Mouse (Mus musculus) limb, embryonic 11.5 days (tissue): Measurements from ENCODE around the gene Rbm46. TPM values are rescaled to one million over a fixed set of nuclear protein-coding genes. Genes with fewer than 3 reads are reported as not detected.
A peak's percentile ranks its signal among the peaks of the same experiment; 100 is the strongest.

Source experiments
- ATAC-seq: fragments of 200-750 bp; cut with Nextera tagmentation; 2 replicates; pipeline ENCODE4 v1.8.0; 2017; ENCODE audit warnings: low read depth; ENCODE audit not compliant: insufficient number of reproducible peaks, low FRiP score, low TSS enrichment
- DNase-seq: peaks from one replicate; pipeline ENCODE4 v3.0.0-alpha.2; 2015; ENCODE audit warnings: low spot score
- H3K27ac ChIP-seq: fragments of 300-500 bp; sonication (generic); replicated peaks from 2 replicates; pipeline ENCODE4 v1.5.1; 2014; ENCODE audit warnings: low read depth, mild to moderate bottlenecking, low read length
- H3K27me3 ChIP-seq: fragments of 300-500 bp; sonication (generic); 2 replicates; pipeline ENCODE4 v1.6.1; 2014; ENCODE audit warnings: mild to moderate bottlenecking, low read length, mixed read lengths; ENCODE audit not compliant: control insufficient read depth, insufficient read depth
- H3K36me3 ChIP-seq: fragments of 300-500 bp; sonication (generic); 2 replicates; pipeline ENCODE4 v1.6.1; 2014; ENCODE audit warnings: mild to moderate bottlenecking, low read length, moderate library complexity, mixed read lengths; ENCODE audit not compliant: control insufficient read depth, insufficient read depth
- H3K4me1 ChIP-seq: fragments of 300-500 bp; sonication (generic); 2 replicates; pipeline ENCODE4 v1.6.1; 2014; ENCODE audit warnings: low read length, mixed read lengths; ENCODE audit not compliant: control insufficient read depth, insufficient read depth
- H3K4me2 ChIP-seq: fragments of 300-500 bp; sonication (generic); 2 replicates; pipeline ENCODE4 v1.6.1; 2014; ENCODE audit warnings: low read depth, mild to moderate bottlenecking, moderate library complexity; ENCODE audit not compliant: severe bottlenecking
- H3K4me3 ChIP-seq: fragments of 300-500 bp; sonication (generic); 2 replicates; pipeline ENCODE4 v1.5.1; 2014; ENCODE audit warnings: low read depth, low read length
- H3K9ac ChIP-seq: fragments of 300-500 bp; sonication (generic); 2 replicates; pipeline ENCODE4 v1.6.1; 2014; ENCODE audit warnings: mild to moderate bottlenecking, low read length
- H3K9me3 ChIP-seq: fragments of 300-500 bp; sonication (generic); 2 replicates; pipeline ENCODE4 v1.6.1; 2016; ENCODE audit warnings: low read length; ENCODE audit not compliant: control insufficient read depth
- WGBS: fragments of 180-500 bp; shearing (Covaris S2); extraction: QIAGEN DNeasy Blood & Tissue Kit; methylation state at CpG from one replicate; pipeline ENCODE4 v1.1.7; 2014; 5-methylcytosine and 5-hydroxymethylcytosine counted together
- polyA plus RNA-seq: library from polyadenylated mRNA; unstranded; fragments of >200 nt; fragmentation: Nextera tagmentation; extraction: Ambion mirVana; gene quantifications from 2 replicates; pipeline ENCODE4 v1.2.1, GENCODE M21; 2014

Rbm46 gene
- polyA plus RNA-seq: 2.4 and 2.5 TPM in 2 replicates

DNA sequence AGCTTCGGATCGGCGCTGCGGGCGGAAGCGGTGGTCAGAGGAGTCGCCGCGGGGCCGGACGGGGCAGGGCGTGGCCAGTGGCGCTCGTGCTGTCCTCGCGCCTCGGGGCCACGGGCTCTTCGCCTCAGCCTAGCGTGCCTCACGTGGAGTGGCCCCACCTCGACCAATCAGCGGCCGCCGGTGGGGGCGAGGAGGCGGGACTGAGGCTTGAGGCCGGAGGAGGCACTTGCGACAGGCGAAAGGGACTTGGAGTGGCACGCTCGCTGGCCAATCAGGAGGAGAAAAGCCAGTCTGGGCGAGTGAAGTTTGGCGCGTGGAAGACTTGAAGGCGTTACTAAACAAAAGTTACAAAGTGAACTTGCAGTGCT is at the start of gene Rbm46:
TSS of gene Rbm46 (minus strand) at position 112 of the 368 bp plus-strand sequence.
- no peak within 1 kb of the TSS for H3K9ac ChIP-seq
- H3K27ac ChIP-seq: no peak within 1 kb of the TSS
- WGBS: 22% methylated on average over 36 of the region's 36 CpGs
- peak within 1 kb of the TSS; percentile 16 for H3K4me3 ChIP-seq
- H3K27me3 ChIP-seq: peaks cover 12% of the 10 kb centered on the region
- no peaks in the 10 kb centered on the region for H3K36me3 ChIP-seq
- ATAC-seq (peak; percentile 83), DNase-seq (peak; percentile 84)
- H3K9me3 ChIP-seq: no peaks in the 10 kb centered on the region
- H3K4me1 ChIP-seq: 0 out of 2 replicates have a peak, but pooled peaks cover 2% of the 10 kb centered on the region
- H3K4me2 ChIP-seq: peak within 1 kb of the TSS; percentile 42

DNA sequence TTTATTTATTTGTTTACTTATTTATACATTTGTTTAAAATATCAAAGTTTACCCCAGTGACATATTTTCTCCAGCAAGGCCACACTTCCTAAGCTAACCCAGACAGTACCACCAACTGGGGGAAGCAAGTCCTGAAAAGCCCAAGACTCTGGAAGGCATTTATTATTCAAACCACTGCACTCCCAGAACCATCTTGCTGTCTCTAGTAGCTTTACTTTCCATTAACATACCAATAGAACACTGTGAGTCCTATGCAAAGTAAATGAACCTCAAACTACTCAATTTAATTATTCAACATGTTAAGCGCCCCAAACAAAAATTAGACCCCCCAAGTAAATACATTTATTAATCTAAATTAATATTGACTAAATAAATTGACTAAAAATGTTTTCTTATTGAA is 39.3 kb upstream of the Rbm46 start:
- DNase-seq (no peak), ATAC-seq (no peak)
- no peak overlapping the region for H3K4me3 ChIP-seq
- H3K9ac ChIP-seq: no peak overlapping the region
- no peaks in the 10 kb centered on the region for H3K4me1 ChIP-seq
- no peaks in the 10 kb centered on the region for H3K27me3 ChIP-seq
- no peak overlapping the region for H3K27ac ChIP-seq
- H3K36me3 ChIP-seq: no peaks in the 10 kb centered on the region
- 39% methylated on average over 1 of the region's 1 CpGs for WGBS
- no peak overlapping the region for H3K4me2 ChIP-seq
- H3K9me3 ChIP-seq: no peaks in the 10 kb centered on the region

DNA sequence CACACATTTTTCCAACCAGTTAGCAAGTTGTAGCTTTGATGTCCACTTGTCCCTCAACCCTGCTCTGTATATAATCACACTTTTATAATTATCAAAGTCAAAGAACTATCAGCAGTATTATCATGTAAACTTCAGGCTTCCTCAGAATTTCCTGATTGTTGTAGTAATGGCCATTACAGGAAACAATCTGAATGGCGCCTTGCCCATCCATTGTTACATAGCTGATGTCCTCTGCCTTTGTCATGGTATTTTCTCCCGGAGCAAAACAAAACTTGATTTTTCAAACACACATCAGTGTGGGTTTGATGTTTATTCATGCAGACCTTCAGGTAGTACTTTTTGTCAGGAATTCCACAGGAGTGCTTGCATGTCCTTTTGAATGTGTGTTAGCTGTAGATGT is 32.4 kb upstream of the Rbm46 start:
- no peak for DNase-seq
- 92% methylated on average over 2 of the region's 2 CpGs for WGBS
- H3K9ac ChIP-seq: no peak overlapping the region

DNA sequence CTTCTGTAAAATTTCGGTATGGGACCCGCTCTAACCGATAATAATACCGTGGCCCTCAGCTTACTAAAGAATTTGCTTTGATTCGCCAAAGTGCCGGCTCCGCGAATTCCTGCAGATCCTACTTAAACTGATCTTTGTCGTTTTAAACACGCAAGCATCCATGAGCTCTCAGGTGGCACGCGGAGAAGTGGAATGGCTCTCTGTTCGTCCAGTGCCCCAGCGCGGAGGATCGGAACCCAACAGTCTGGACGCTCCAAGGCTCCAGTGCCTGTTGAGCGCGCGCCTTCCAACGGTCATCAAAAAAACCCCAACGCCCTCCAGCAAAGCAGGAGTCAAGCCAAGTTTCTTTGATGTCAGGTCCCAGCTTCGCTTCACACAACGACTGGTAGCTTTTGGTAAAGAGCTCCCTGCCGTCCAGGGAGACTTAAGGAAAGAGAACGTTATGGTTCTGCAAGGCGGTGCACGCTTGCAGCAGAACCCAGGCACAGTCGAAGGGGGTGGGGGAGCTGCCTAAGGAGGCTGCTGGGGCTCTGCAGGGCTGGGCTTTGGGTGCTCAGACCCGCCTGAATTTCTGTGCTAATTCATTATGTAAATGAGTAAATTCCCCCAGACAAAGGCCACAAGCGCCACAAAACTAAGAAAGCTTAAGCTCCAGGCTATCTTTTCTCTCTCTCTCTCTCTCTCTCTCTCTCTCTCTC is 28.1 kb upstream of the Rbm46 start:
- H3K9me3 ChIP-seq: no peaks in the 10 kb centered on the region
- DNase-seq (peak; percentile 57), ATAC-seq (no peak)
- no peak overlapping the region for H3K9ac ChIP-seq
- H3K4me3 ChIP-seq: peak overlapping the region; percentile 37
- peak overlapping the region; percentile 79 for H3K4me2 ChIP-seq
- H3K36me3 ChIP-seq: no peaks in the 10 kb centered on the region
- 0 out of 2 replicates have a peak, but pooled peaks cover 3% of the 10 kb centered on the region for H3K4me1 ChIP-seq
- peaks cover 27% of the 10 kb centered on the region for H3K27me3 ChIP-seq
- 2% methylated on average over 31 of the region's 31 CpGs for WGBS
- H3K27ac ChIP-seq: no peak overlapping the region

More for the DNA sequence above, 32.4 kb upstream of the Rbm46 start:
- Histone ChIP-seq H3K4me1 (no peaks in the 10 kb centered on the region), H3K27me3 (peaks cover 15% of the 10 kb centered on the region), H3K4me3 (no peak overlapping the region), H3K9me3 (no peaks in the 10 kb centered on the region), H3K4me2 (no peak overlapping the region), H3K36me3 (no peaks in the 10 kb centered on the region), H3K27ac (no peak overlapping the region)
- ATAC-seq: no peak

DNA sequence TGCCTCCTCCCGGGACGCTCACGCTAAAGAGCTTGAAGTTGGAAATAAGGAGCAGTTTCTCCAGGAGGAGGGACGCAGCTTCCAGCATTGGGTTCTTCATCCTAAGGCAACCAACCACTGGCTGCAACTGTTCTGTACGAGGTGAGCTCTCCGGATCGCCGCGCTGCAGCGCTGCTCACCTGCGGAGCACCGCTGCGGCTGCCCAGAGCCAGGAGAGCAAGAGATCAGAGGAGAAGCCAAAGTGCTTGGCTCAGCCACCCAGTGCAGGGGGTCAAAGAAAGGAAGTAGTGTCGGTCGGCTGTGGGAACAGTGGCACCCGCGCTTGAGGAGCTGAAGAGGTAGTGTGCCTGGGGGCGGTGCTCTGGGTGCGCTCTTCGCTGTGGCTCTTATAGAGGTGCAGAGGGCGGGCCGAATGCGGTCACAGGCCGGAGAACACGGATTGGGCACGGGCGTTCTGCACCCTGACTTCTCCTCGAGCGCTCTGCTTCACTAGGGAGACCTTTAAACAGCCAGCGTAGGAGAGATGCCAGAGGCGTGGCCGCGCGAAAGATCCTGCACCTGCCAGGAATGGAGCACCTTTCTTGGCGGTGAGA is 27.4 kb upstream of the Rbm46 start, which contains the start of gene Lrat:
TSS of gene Lrat (minus strand) at position 361 of the 593 bp plus-strand sequence.
- Histone ChIP-seq H3K27ac (no peak within 1 kb of the TSS), H3K4me3 (peak within 1 kb of the TSS; percentile 37), H3K9ac (peak within 1 kb of the TSS; percentile 27; the same call in 1 of the 2 replicates), H3K36me3 (no peaks in the 10 kb centered on the region), H3K4me1 (0 out of 2 replicates have a peak, but pooled peaks cover 3% of the 10 kb centered on the region), H3K27me3 (peaks cover 27% of the 10 kb centered on the region), H3K4me2 (peak within 1 kb of the TSS; percentile 79), H3K9me3 (no peaks in the 10 kb centered on the region)
- 1% methylated on average over 35 of the region's 35 CpGs for WGBS
- ATAC-seq: no peak
- peak; percentile 33 for DNase-seq

DNA sequence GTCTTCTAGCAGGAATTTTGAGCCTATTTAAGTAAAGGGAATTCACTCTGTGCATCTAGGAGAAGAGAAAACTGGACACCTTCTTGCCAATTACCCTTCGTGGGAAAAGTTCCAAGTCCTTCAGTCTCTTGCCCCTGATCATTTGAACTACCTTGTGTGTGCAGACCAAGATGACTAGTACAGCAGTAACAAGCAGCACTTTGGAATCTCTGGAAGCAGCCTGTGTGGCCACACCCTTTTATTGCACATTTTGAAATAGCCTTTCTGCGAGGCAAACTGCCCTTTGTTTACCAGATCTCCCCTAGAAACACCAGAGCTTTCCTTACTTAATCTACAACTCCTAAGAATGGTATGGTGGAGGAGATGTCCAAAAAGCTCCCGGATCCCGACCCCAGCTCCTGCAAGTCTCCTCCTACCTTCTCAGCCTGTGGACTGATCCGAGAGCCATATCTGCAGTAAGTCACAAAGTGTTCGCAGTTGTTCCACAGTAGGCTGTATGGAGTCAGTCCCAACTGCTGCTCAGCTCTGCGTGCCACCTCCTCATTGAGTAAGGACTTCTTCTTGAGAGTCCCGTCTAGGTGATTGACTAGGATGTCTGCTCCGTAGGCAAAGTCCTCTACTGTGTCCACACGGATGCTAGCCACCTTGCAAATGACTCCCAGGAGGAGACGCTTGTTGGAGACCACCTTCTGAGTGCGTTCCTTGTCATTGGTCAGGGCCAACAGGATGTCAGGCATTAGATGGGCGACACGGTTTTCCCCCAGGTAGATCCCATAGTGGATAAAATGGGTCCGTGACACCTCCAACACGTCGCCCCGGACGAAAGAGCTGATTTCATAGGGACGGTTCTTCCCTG is 26.7 kb upstream of the Rbm46 start:
- Histone ChIP-seq H3K36me3 (no peaks in the 10 kb centered on the region), H3K4me1 (0 out of 2 replicates have a peak, but pooled peaks cover 3% of the 10 kb centered on the region), H3K9ac (no peak overlapping the region), H3K4me3 (peak overlapping the region; percentile 37), H3K27me3 (peaks cover 27% of the 10 kb centered on the region), H3K9me3 (no peaks in the 10 kb centered on the region), H3K4me2 (peak overlapping the region; percentile 79), H3K27ac (no peak overlapping the region)
- ATAC-seq (no peak), DNase-seq (peak; percentile 32)
- 23% methylated on average over 20 of the region's 20 CpGs for WGBS

DNA sequence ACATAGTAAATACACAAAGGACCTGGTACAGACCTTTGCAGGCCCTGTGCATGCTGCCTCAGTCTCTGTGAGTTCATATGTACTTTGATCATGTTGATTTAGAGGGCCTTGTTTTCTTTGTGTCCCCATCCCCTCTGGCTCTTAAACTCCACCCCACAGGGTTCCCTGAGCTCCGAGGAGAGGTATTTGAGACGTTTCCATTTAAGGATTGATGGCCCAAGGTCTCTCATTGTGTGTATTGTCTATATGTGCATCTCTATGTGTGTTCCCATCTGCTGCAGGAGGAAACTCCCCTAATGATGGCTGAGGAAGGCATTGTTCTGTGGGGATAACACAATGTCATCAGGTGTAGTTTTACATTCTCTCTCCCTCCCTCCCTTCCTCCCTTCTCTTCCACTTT is 12.6 kb upstream of the Rbm46 start:
- no peak overlapping the region for H3K9ac ChIP-seq
- H3K4me3 ChIP-seq: no peak overlapping the region
- no peaks in the 10 kb centered on the region for H3K4me1 ChIP-seq
- no peak overlapping the region for H3K27ac ChIP-seq
- WGBS: 34% methylated on average over 2 of the region's 2 CpGs
- no peaks in the 10 kb centered on the region for H3K27me3 ChIP-seq
- no peaks in the 10 kb centered on the region for H3K9me3 ChIP-seq
- ATAC-seq (no peak), DNase-seq (no peak)
- no peak overlapping the region for H3K4me2 ChIP-seq
- H3K36me3 ChIP-seq: no peaks in the 10 kb centered on the region

DNA sequence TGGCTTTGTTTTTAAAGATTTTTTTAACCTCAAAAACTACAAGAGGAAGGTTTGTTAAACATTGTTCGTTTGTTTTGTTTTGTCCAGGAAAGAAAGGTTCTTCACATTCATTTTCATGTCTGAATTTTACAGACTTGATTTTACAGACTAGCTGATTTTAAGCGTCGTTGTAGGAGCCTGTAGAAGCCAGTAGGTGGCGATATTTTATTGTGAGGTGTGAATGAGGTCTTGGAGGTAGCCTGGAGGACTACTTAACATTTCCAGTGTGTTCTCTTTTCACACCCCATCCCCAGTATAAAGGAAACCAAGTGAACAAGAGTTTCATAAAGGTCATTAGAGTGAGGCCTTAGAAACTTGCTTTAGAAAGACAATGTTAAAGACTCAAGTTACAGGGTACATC is 975 bp upstream of the Rbm46 start:
- no peak for DNase-seq
- no peak overlapping the region for H3K4me3 ChIP-seq
- 7% methylated on average over 4 of the region's 4 CpGs for WGBS
- no peak overlapping the region for H3K9ac ChIP-seq
- no peak overlapping the region for H3K4me2 ChIP-seq
- ATAC-seq: no peak
- peaks cover 12% of the 10 kb centered on the region for H3K27me3 ChIP-seq
- H3K4me1 ChIP-seq: 0 out of 2 replicates have a peak, but pooled peaks cover 2% of the 10 kb centered on the region
- H3K9me3 ChIP-seq: no peaks in the 10 kb centered on the region
- no peak overlapping the region for H3K27ac ChIP-seq
- no peaks in the 10 kb centered on the region for H3K36me3 ChIP-seq
